Mouse (Mus musculus) MEL (cell line): ENCODE data around the gene Znrf3. TPM values are rescaled to one million over a fixed set of nuclear protein-coding genes. Genes with fewer than 3 reads are reported as not detected.

Experiments used
- DNase-seq: peaks from one replicate; pipeline ENCODE4 v3.0.0; 2011; ENCODE audit warnings: low read depth, low spot score
- H3K27ac ChIP-seq: 2 replicates; pipeline ENCODE4 v1.5.1; 2012; ENCODE audit warnings: low read depth, mild to moderate bottlenecking, control low read depth, low read length, moderate library complexity; ENCODE audit not compliant: control insufficient read depth
- H3K27me3 ChIP-seq, 2 experiments: fragments of 150-350 bp in 1 of 2; sonication (generic) in 1 of 2; 2 replicates each; pipeline ENCODE4 v1.6.1; 2012; ENCODE audit warnings: low read length in 2 of 2, mild to moderate bottlenecking in 2 of 2, improper control_type of control experiment in 1 of 2, moderate library complexity in 1 of 2; ENCODE audit not compliant: insufficient read depth in 2 of 2, control insufficient read depth in 1 of 2
- H3K36me3 ChIP-seq, 2 experiments: 2 replicates each; pipeline ENCODE4 v1.6.1; 2012 to 2014; ENCODE audit warnings: low read length in 2 of 2, improper control_type of control experiment in 1 of 2, inconsistent platforms in 1 of 2, mild to moderate bottlenecking in 1 of 2; ENCODE audit not compliant: insufficient read depth in 2 of 2, control insufficient read depth in 1 of 2
- H3K4me1 ChIP-seq, 2 experiments: fragments of 150-350 bp in 1 of 2; sonication (generic) in 1 of 2; 2 replicates each; pipeline ENCODE4 v1.6.1; 2012; ENCODE audit warnings: low read length in 2 of 2, improper control_type of control experiment in 1 of 2, mild to moderate bottlenecking in 1 of 2; ENCODE audit not compliant: insufficient read depth in 2 of 2, control insufficient read depth in 1 of 2
- H3K4me3 ChIP-seq, 2 experiments: fragments of 150-350 bp in 1 of 2; sonication (generic) in 1 of 2; 2 replicates each; pipeline ENCODE4 v1.5.1; 2012; ENCODE audit warnings: low read depth in 2 of 2, low read length in 2 of 2, mild to moderate bottlenecking in 2 of 2, moderate library complexity in 2 of 2, control low read depth in 1 of 2, improper control_type of control experiment in 1 of 2; ENCODE audit not compliant: control insufficient read depth in 1 of 2, insufficient read depth in 1 of 2
- H3K79me2 ChIP-seq: 2 replicates; pipeline ENCODE4 v1.6.1; 2012; ENCODE audit warnings: mild to moderate bottlenecking, low read length, moderate library complexity; ENCODE audit not compliant: control insufficient read depth, poor library complexity, insufficient read depth
- H3K9ac ChIP-seq: 2 replicates; pipeline ENCODE4 v1.6.1; 2012; ENCODE audit warnings: low read depth, mild to moderate bottlenecking, control low read depth, low read length, moderate library complexity; ENCODE audit not compliant: control insufficient read depth, poor library complexity, severe bottlenecking
- H3K9me3 ChIP-seq: fragments of 150-350 bp; sonication (generic); replicated peaks from 2 replicates; pipeline ENCODE4 v1.6.1; 2012; ENCODE audit warnings: mild to moderate bottlenecking, low read length, improper control_type of control experiment, moderate library complexity; ENCODE audit not compliant: insufficient read depth
- CHD1 ChIP-seq: IDR thresholded peaks from 2 replicates; pipeline ENCODE4 v1.6.1; 2012; ENCODE audit warnings: low read depth, mild to moderate bottlenecking, inconsistent platforms, low read length, improper control_type of control experiment
- CHD2 ChIP-seq: IDR thresholded peaks from 2 replicates; pipeline ENCODE4 v1.6.1; 2011; ENCODE audit warnings: low read length, improper control_type of control experiment
- CTCF ChIP-seq, 3 experiments: IDR thresholded peaks in 2 of 3; conservative IDR thresholded peaks in 1 of 3; 2 replicates each; pipeline ENCODE4 v1.5.1; 2011 to 2012; ENCODE audit warnings: low read length in 3 of 3, low read depth in 2 of 3, mild to moderate bottlenecking in 2 of 3, improper control_type of control experiment in 1 of 3, inconsistent platforms in 1 of 3, mixed read lengths in 1 of 3, moderate library complexity in 1 of 3; ENCODE audit not compliant: control insufficient read depth in 1 of 3, insufficient read depth in 1 of 3, poor library complexity in 1 of 3, severe bottlenecking in 1 of 3
- ETS1 ChIP-seq: IDR thresholded peaks from 2 replicates; pipeline ENCODE4 v1.6.1; 2012; ENCODE audit warnings: low read depth, mild to moderate bottlenecking, inconsistent platforms, low read length, improper control_type of control experiment, moderate library complexity
- HCFC1 ChIP-seq: IDR thresholded peaks from 2 replicates; pipeline ENCODE4 v1.6.1; 2012; ENCODE audit warnings: low read depth, mild to moderate bottlenecking, inconsistent platforms, low read length, improper control_type of control experiment, moderate library complexity
- MYC ChIP-seq: IDR thresholded peaks from 2 replicates; pipeline ENCODE4 v1.6.1; 2011; ENCODE audit warnings: low read depth, mild to moderate bottlenecking, low read length, improper control_type of control experiment, moderate library complexity
- POLR2AphosphoS2 ChIP-seq: IDR thresholded peaks from 2 replicates; pipeline ENCODE4 v1.6.1; 2011; ENCODE audit warnings: low read length, improper control_type of control experiment
- RCOR1 ChIP-seq: IDR thresholded peaks from 2 replicates; pipeline ENCODE4 v1.6.1; 2012; ENCODE audit warnings: low read depth, mild to moderate bottlenecking, inconsistent platforms, low read length, improper control_type of control experiment
- SIN3A ChIP-seq: IDR thresholded peaks from 2 replicates; pipeline ENCODE4 v1.6.1; 2012; ENCODE audit warnings: low read length, improper control_type of control experiment, inconsistent platforms
- SMC3 ChIP-seq: IDR thresholded peaks from 2 replicates; pipeline ENCODE4 v1.6.1; 2011; ENCODE audit warnings: low read depth, low read length, improper control_type of control experiment
- ZKSCAN1 ChIP-seq: IDR thresholded peaks from 2 replicates; pipeline ENCODE4 v1.6.1; 2012; ENCODE audit warnings: low read depth, mild to moderate bottlenecking, inconsistent platforms, low read length, improper control_type of control experiment, moderate library complexity
- ZNF384 ChIP-seq: IDR thresholded peaks from 2 replicates; pipeline ENCODE4 v1.6.1; 2012; ENCODE audit warnings: low read depth, mild to moderate bottlenecking, inconsistent platforms, low read length, improper control_type of control experiment
- polyA plus RNA-seq, 2 experiments: library from polyadenylated mRNA; stranded (reverse) in 1 of 2; unstranded in 1 of 2; fragments of >175 nt in 1 of 2; fragments of >200 nt in 1 of 2; gene quantifications; 2 replicates each; pipeline versions ENCODE4 v1.2.1 to v1.2.4; 2012; ENCODE audit warnings: low replicate concordance in 2 of 2, low read depth in 1 of 2; ENCODE audit not compliant: insufficient read length in 2 of 2, insufficient read depth in 1 of 2, missing spikeins in 1 of 2
- total RNA-seq: library from RNA; depleted of rRNA; stranded (reverse); fragments of 300-350 nt; gene quantifications from 2 replicates; pipeline ENCODE4 v1.2.3, GENCODE M21; 2012

Gene Znrf3
- total and polyA plus RNA-seq, 3 experiments = 9.0 to 9.2 TPM; not detected in 1

GRCm38 (mm10) chr11:5421506-5422251 is 23.0 kb downstream of the Znrf3 start:
- H3K27me3 ChIP-seq = no peaks in the 10 kb centered on the region
- no peak overlapping the region for H3K9ac ChIP-seq
- no peak overlapping the region for H3K4me3 ChIP-seq
- H3K27ac ChIP-seq = no peak overlapping the region
- TF ChIP-seq ETS1 (0 out of 2 replicates have a peak, but pooled peaks have one; percentile 18), POLR2AphosphoS2 (no peak), ZNF384 (peak; percentile 73), MYC (no peak), SMC3 (no peak), CTCF (IDR thresholded peaks at IDR 0.05 in 2 of 3, conservative IDR thresholded peaks at IDR 0.05 in 1 of 3; ENCODE audit: control insufficient read depth in 1 of 3, insufficient read depth in 1 of 3, low read depth in 2 of 3, low read length in 3 of 3, poor library complexity in 1 of 3, severe bottlenecking in 1 of 3) (no peak), RCOR1 (no peak), SIN3A (0 out of 2 replicates have a peak, but pooled peaks have one; percentile 18)
- TF ChIP-seq, all 39 proteins: peak for 3
- DNase-seq = no peak
- Histone ChIP-seq H3K9me3 (no peaks in the 10 kb centered on the region), H3K36me3 (peaks cover 0 to 27% of the 10 kb centered on the region in 2 experiments; a peak in 2 of 4 replicates), H3K4me1 (peaks cover 23 to 24% of the 10 kb centered on the region in 2 experiments), H3K79me2 (peaks cover 43% of the 10 kb centered on the region)

GRCm38 (mm10) chr11:5415617-5416338 is 28.9 kb downstream of the Znrf3 start:
- H3K27me3 ChIP-seq = no peaks in the 10 kb centered on the region
- peaks cover 24% of the 10 kb centered on the region for H3K79me2 ChIP-seq
- no peaks in the 10 kb centered on the region for H3K36me3 ChIP-seq
- H3K9ac ChIP-seq = no peak overlapping the region
- DNase-seq = no peak
- peaks cover 0 to 3% of the 10 kb centered on the region in 2 experiments; a peak in 1 of 4 replicates for H3K4me1 ChIP-seq
- no peaks in the 10 kb centered on the region for H3K9me3 ChIP-seq
- no peak overlapping the region for H3K4me3 ChIP-seq
- TF ChIP-seq ZKSCAN1 = no peak
- TF ChIP-seq HCFC1 = no peak
- no peak for TF ChIP-seq POLR2AphosphoS2
- TF ChIP-seq ETS1 = no peak
- TF ChIP-seq CHD2 = no peak
- TF ChIP-seq MYC = no peak
- no peak for TF ChIP-seq CHD1
- no peak overlapping the region for H3K27ac ChIP-seq
